Mouse (Mus musculus) neural tube, embryonic 11.5 days (tissue): ENCODE measurements around the gene Cdipt. TPM values are rescaled to one million over a fixed set of nuclear protein-coding genes. Genes with fewer than 3 reads are reported as not detected.

ENCODE experiments used
- ATAC-seq: fragments of 200-750 bp; cut with Nextera tagmentation; 2 replicates; pipeline ENCODE4 v1.8.0; 2017; ENCODE audit warnings: moderate number of reproducible peaks, mild to moderate bottlenecking, moderate TSS enrichment, moderate library complexity; ENCODE audit not compliant: insufficient read depth, low FRiP score, low TSS enrichment
- DNase-seq: peaks from one replicate; pipeline ENCODE4 v3.0.0-alpha.2; 2015; ENCODE audit warnings: low spot score
- H3K27ac ChIP-seq: fragments of 300-500 bp; sonication (generic); 2 replicates; pipeline ENCODE4 v1.5.1; 2014; ENCODE audit warnings: low read depth, mild to moderate bottlenecking, low read length
- H3K27me3 ChIP-seq: fragments of 300-500 bp; sonication (generic); 2 replicates; pipeline ENCODE4 v1.6.1; 2014; ENCODE audit warnings: mild to moderate bottlenecking, low read length, mixed read lengths; ENCODE audit not compliant: control insufficient read depth, insufficient read depth
- H3K36me3 ChIP-seq: fragments of 300-500 bp; sonication (generic); 2 replicates; pipeline ENCODE4 v1.6.1; 2014; ENCODE audit warnings: mild to moderate bottlenecking, low read length, moderate library complexity, mixed read lengths; ENCODE audit not compliant: control insufficient read depth, insufficient read depth
- H3K4me1 ChIP-seq: fragments of 300-500 bp; sonication (generic); 2 replicates; pipeline ENCODE4 v1.6.1; 2014; ENCODE audit warnings: low read length, mixed read lengths; ENCODE audit not compliant: control insufficient read depth, insufficient read depth
- H3K4me2 ChIP-seq: fragments of 300-500 bp; sonication (generic); 2 replicates; pipeline ENCODE4 v1.6.1; 2014; ENCODE audit warnings: low read depth, mild to moderate bottlenecking, moderate library complexity
- H3K4me3 ChIP-seq: fragments of 300-500 bp; sonication (generic); 2 replicates; pipeline ENCODE4 v1.5.1; 2014; ENCODE audit warnings: low read depth, low read length
- H3K9ac ChIP-seq: fragments of 300-500 bp; sonication (generic); 2 replicates; pipeline ENCODE4 v1.6.1; 2014; ENCODE audit warnings: mild to moderate bottlenecking, low read length
- H3K9me3 ChIP-seq: fragments of 300-500 bp; sonication (generic); 2 replicates; pipeline ENCODE4 v1.6.1; 2016; ENCODE audit warnings: low read length; ENCODE audit not compliant: control insufficient read depth
- WGBS: fragments of 180-500 bp; shearing (Covaris S2); extraction: QIAGEN DNeasy Blood & Tissue Kit; methylation state at CpG from one replicate; pipeline ENCODE4 v1.1.7; 2014; 5-methylcytosine and 5-hydroxymethylcytosine counted together
- polyA plus RNA-seq: library from polyadenylated mRNA; unstranded; fragments of >200 nt; fragmentation: Nextera tagmentation; extraction: Ambion mirVana; gene quantifications from 2 replicates; pipeline ENCODE4 v1.2.1, GENCODE M21; 2014

Cdipt gene
- polyA plus RNA-seq, 1 experiment from 2014 or later, result 80.3 TPM

- Histone ChIP-seq H3K4me3 (no peak overlapping the region), H3K36me3 (peaks cover 18% of the 10 kb centered on the region), H3K4me2 (no peak overlapping the region), H3K9ac (peak overlapping the region; percentile 18), H3K9me3 (no peaks in the 10 kb centered on the region), H3K27ac (no peak overlapping the region), H3K27me3 (no peaks in the 10 kb centered on the region), H3K4me1 (peaks cover 38% of the 10 kb centered on the region)
- WGBS, result 85% methylated on average over 15 of the region's 15 CpGs
- no peak for DNase-seq
- no peak for ATAC-seq
These were observed 42.9 kb downstream of the Cdipt start for GRCm38 (mm10) chr7:127018416-127019305.

GRCm38 (mm10) chr7:127019306-127019960, 43.7 kb downstream of the Cdipt start:
- H3K4me2 ChIP-seq, result no peak overlapping the region
- DNase-seq, result no peak
- no peak overlapping the region for H3K27ac ChIP-seq
- H3K4me1 ChIP-seq, result peaks cover 42% of the 10 kb centered on the region
- H3K9me3 ChIP-seq, result no peaks in the 10 kb centered on the region
- ATAC-seq, result no peak
- H3K9ac ChIP-seq, result no peak overlapping the region
- H3K36me3 ChIP-seq, result peaks cover 16% of the 10 kb centered on the region
- 86% methylated on average over 14 of the region's 14 CpGs for WGBS
- no peak overlapping the region for H3K4me3 ChIP-seq
- no peaks in the 10 kb centered on the region for H3K27me3 ChIP-seq

GRCm38 (mm10) chr7:127020031-127020430, 44.3 kb downstream of the Cdipt start:
- peak overlapping the region; percentile 70; the same call in 1 of the 2 replicates for H3K9ac ChIP-seq
- peaks cover 45% of the 10 kb centered on the region for H3K4me1 ChIP-seq
- ATAC-seq (no peak), DNase-seq (no peak)
- H3K4me3 ChIP-seq, result 0 out of 2 replicates have a peak overlapping the region, but pooled peaks have one; percentile 38
- no peak overlapping the region; the same call in 1 of the 2 replicates for H3K4me2 ChIP-seq
- H3K36me3 ChIP-seq, result peaks cover 15% of the 10 kb centered on the region
- no peaks in the 10 kb centered on the region for H3K9me3 ChIP-seq
- no peaks in the 10 kb centered on the region for H3K27me3 ChIP-seq
- WGBS, result 73% methylated on average over 3 of the region's 3 CpGs
- no peak overlapping the region for H3K27ac ChIP-seq

GRCm38 (mm10) chr7:127020491-127020890, 44.8 kb downstream of the Cdipt start:
- WGBS, result 46% methylated on average over 5 of the region's 5 CpGs
- Histone ChIP-seq H3K4me3 (peak overlapping the region; percentile 38), H3K27me3 (no peaks in the 10 kb centered on the region), H3K36me3 (peaks cover 12% of the 10 kb centered on the region), H3K4me1 (peaks cover 42% of the 10 kb centered on the region), H3K9me3 (no peaks in the 10 kb centered on the region), H3K27ac (no peak overlapping the region), H3K4me2 (peak overlapping the region; percentile 84), H3K9ac (peak overlapping the region; percentile 70)
- DNase-seq, result no peak
- ATAC-seq, result no peak

GRCm38 (mm10) chr7:127020901-127021562, 45.3 kb downstream of the Cdipt start, which contains the start of the genes Gm42742 and Prrt2:
Gene Gm42742, minus strand, starts transcription at chr7:127021097.
Gene Prrt2, minus strand, starts transcription at chr7:127021211.
- Histone ChIP-seq H3K36me3 (peaks cover 12% of the 10 kb centered on the region), H3K27me3 (no peaks in the 10 kb centered on the region), H3K4me3 (peak within 1 kb of the TSS; percentile 38), H3K27ac (peak within 1 kb of the TSS; percentile 47; the same call in 1 of the 2 replicates), H3K9ac (peak within 1 kb of the TSS; percentile 70), H3K9me3 (no peaks in the 10 kb centered on the region), H3K4me2 (peak within 1 kb of the TSS; percentile 84), H3K4me1 (peaks cover 37% of the 10 kb centered on the region)
- WGBS, result 2% methylated on average over 28 of the region's 37 CpGs
- no peak for ATAC-seq
- DNase-seq, result peak; percentile 60

GRCm38 (mm10) chr7:127021563-127022527, 46.1 kb downstream of the Cdipt start:
- Histone ChIP-seq H3K36me3 (peaks cover 12% of the 10 kb centered on the region), H3K4me3 (peak overlapping the region; percentile 38), H3K27ac (peak overlapping the region; percentile 47; the same call in 1 of the 2 replicates), H3K9ac (peak overlapping the region; percentile 70), H3K4me2 (peak overlapping the region; percentile 84), H3K9me3 (no peaks in the 10 kb centered on the region), H3K4me1 (peaks cover 37% of the 10 kb centered on the region), H3K27me3 (no peaks in the 10 kb centered on the region)
- peak; percentile 48 for DNase-seq
- WGBS, result 44% methylated on average over 5 of the region's 5 CpGs
- no peak for ATAC-seq

GRCm38 (mm10) chr7:127022528-127023271, 47.0 kb downstream of the Cdipt start:
- H3K4me2 ChIP-seq, result peak overlapping the region; percentile 98
- H3K27ac ChIP-seq, result no peak overlapping the region
- H3K9me3 ChIP-seq, result no peaks in the 10 kb centered on the region
- H3K36me3 ChIP-seq, result peaks cover 12% of the 10 kb centered on the region
- ATAC-seq (no peak), DNase-seq (no peak)
- H3K4me1 ChIP-seq, result peaks cover 38% of the 10 kb centered on the region
- no peaks in the 10 kb centered on the region for H3K27me3 ChIP-seq
- H3K9ac ChIP-seq, result no peak overlapping the region; the same call in 1 of the 2 replicates
- WGBS, result 70% methylated on average over 7 of the region's 7 CpGs
- peak overlapping the region; percentile 99; the same call in 1 of the 2 replicates for H3K4me3 ChIP-seq
